Mouse (Mus musculus) gastrocnemius, postnatal 25 days (tissue): ENCODE measurements at regions not wholly inside any gene's neighbourhood (a gene's known extent, or its start where the extent isn't known, plus 50 kb on each side); places are given as distances from the start of the nearest gene placed in this dataset.

Source experiments
- DNase-seq: peaks from one replicate; pipeline ENCODE4 v3.0.0; 2022

GRCm38 (mm10) chr2:79086857-79087578 is 168.2 kb upstream of the Itga4 start:
- DNase-seq, result no peak

- no peak for DNase-seq
These were observed 167.5 kb upstream of the Itga4 start for GRCm38 (mm10) chr2:79087600-79088205.

GRCm38 (mm10) chr2:79090273-79090672 is 165.0 kb upstream of the Itga4 start:
- no peak for DNase-seq

DNA sequence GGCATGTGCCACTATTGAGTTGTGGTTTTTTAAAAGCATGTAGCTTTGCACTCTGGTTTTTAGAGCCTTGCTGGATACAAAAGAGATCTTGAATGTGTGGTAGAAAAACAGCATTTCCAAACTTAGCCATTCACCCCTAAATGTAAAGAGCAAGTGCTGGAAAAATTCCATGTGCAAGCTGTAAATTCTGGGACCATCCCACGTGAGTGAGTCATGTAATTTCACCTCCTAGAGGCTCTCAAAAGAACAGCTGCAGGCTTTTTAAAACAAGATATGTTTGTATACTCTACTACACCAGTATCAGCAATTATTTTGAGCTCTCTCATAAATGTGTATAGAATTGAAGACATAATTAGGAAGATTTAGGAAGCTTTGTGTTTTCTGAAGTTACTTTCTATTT is 160.9 kb upstream of the Itga4 start:
- no peak for DNase-seq

- DNase-seq, result no peak
These were observed 158.5 kb upstream of the Itga4 start for GRCm38 (mm10) chr2:79096532-79097251.

DNA sequence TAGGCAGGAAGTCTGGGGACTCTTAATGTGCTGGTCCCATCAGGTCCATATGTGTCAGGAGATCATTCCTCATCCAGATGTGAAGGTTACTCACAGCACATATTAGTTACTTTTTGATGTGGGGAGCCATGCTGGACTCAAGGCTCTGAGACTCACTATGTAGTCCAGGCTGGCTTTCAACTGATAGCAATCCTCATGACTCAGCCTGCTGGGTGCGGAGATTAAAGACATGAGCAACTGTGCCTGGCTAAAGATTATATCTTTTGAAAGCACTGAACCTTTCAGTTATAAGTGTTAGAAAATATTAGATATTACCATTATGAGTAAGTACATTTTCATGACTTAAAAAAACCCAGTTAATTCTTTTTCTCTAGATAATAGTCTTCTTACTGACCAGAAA is 155.6 kb upstream of the Itga4 start:
- no peak for DNase-seq

DNA sequence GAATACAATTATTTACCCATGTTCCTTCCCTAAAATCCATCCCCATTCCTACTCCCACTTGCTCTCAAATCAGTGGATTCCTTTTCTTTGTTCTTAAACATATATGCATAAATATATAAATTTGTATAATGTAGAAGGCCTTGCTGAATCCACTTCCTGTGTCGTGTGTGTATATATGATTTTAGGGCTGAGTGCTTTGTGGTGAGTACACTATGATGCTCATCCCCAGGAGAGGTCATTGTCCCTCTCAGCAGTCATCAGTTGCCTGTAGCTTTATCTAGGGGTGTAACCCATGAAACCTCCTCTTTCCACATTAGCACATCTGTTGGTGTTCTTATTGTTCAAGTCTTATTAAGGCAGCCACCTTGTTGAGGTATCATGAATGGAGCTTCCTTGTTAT is 143.6 kb upstream of the Itga4 start:
- DNase-seq, result no peak

GRCm38 (mm10) chr2:79112076-79112475 is 143.2 kb upstream of the Itga4 start:
- DNase-seq, result no peak

GRCm38 (mm10) chr2:79120610-79121345 is 134.4 kb upstream of the Itga4 start:
- DNase-seq, result no peak

DNA sequence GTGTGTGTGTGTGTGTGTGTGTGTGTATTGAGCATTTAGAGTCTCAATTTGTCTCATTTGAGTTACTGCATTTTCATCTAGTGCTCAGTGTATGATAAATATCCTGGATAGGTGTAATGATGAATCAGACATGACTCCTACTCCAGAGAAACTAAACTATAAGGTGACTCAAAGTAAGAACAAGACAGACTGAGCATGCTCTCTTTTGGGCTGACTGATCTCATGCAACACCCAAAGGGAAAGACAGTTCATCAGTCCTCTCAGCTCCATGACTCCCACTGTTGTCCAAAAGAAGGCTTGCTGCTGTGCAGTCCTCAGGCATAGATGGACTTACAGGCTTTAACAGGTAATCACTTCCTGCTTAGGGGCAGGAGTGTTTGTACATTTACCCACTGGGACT is 132.7 kb upstream of the Itga4 start:
- no peak for DNase-seq

DNA sequence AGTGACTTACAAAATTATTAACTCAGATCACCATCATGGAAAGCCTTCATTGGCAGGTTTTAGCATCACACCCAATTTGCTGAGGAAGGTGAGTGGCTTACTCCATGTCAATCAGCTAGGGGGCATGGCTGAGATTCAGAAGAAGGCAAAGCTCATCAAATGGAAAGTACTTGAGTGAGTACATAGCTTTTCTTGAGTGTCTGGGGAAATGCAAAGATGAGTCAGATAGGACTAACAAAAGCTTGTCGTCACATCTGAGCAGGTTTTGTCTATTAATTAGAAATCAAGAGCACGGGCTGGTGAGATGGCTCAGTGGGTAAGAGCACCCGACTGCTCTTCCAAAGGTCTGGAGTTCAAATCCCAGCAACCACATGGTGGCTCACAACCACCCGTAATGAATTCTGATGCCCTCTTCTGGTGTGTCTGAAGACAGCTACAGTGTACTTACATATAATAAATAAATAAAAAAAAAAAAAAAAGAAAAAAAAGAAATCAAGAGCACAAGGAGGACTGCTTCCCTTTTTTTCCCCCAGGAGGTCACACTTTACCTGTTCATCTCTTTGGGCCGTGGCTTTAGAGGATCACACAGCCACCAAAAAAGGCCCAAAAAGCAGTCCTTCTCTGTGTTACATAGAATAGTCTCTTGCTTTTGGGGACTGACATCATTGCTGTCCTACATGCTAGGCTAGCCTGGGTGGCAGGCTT is 130.8 kb upstream of the Itga4 start:
- DNase-seq, result no peak

- DNase-seq, result no peak
These were observed 128.9 kb upstream of the Itga4 start for GRCm38 (mm10) chr2:79126170-79126879.

DNA sequence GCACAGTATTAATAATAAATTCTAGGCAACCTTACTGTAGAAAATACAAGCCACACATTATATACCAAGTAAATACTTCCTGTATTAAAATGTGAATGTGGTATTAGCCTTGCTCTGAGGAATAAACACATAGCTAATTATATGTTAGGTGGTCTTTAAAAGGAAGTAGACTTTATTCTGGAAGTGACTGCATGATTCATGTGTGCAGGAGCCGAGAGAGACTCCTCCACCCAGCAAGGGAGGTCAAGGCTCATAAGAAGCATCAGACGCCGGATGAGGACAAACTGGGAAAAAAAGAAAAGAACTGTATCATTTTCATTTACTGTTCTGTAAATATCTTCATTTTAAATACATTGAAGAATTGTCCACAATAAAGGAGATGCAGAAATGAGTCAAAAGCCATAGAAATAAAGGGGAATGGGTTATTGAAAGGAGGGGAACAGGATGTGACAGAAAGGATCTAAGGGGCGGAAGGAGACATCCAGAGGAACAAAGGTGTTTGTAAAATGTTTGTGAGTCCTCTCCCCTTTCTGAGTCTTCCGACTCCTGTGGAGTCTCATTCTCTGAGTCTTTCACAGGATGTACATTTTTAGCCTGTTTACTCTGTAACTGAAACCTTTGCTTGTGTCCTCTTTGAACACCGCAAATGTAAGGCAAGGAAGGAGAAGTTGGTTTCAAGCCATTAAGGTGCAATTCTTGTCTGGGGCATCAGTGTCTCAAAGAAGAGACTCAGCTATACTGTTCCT is 128.1 kb upstream of the Itga4 start:
- DNase-seq, result no peak

- no peak for DNase-seq
These were observed 127.4 kb upstream of the Itga4 start for GRCm38 (mm10) chr2:79127822-79128221.

- DNase-seq, result no peak
These were observed 124.6 kb upstream of the Itga4 start for GRCm38 (mm10) chr2:79130660-79131059.

- no peak for DNase-seq
These were observed 124.0 kb upstream of the Itga4 start for GRCm38 (mm10) chr2:79131235-79131634.

- DNase-seq, result no peak
These were observed 123.3 kb upstream of the Itga4 start for GRCm38 (mm10) chr2:79131743-79132517.

DNA sequence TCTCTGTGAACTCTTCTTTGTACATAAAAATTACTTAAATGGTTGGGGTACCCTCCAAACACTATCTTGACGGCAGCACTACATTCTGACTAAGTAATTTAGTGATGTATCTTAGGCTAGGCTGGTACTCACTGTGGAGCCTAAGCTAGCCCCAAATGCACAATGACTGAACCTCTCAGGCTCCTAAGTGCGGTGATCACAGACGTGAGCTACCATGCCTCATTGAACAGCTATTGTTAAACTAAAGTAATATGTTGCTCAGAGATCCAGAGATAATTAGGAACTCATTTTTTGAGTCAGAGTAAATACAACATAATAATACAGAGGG is 122.7 kb upstream of the Itga4 start:
- DNase-seq, result no peak

DNA sequence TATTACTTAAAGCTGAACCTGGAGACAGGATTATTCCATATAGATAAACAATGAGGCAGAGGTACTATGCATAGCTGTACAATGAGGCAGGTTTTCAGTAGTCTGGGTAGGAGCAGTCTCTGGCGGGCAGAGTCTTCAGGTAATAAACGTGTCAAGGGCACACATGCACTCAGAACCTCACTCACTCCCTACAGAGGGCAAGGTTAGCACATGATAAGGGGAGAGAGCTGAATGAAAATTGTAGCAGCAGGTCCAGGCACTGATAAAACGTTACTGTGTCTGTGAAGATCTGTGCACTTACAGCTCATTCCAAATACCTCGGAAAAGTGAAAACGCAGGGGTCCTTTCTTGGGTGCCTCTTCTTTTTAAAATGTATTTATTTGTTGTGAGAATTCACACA is 120.9 kb upstream of the Itga4 start:
- no peak for DNase-seq

DNA sequence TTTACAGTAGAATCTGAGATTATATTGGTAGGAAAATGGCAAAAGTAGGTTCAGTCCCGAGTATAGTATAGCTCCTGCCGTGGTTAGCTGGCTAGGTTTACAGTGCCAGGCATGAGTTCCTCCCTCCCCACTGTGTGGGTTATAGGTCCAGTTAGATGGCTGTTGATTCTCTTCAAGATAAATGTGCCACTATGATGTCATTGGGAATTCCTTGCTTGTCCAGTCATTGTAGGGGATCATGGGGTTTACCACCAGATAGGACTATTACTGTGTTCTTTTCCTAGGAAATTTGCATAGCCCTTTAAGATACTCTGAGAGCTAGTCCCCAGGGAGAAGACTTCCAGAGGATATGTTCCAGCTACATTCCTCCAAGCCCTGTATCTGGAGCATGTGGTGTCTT is 119.2 kb upstream of the Itga4 start:
- no peak for DNase-seq
